Mouse (Mus musculus) neural tube, embryonic 10.5 days (tissue): ENCODE results near the gene Ubb.
"Not testable (repeated sequence)": the region's sequence is repeated elsewhere in the genome, so short reads cannot be mapped to it uniquely, and the experiment has no call there.

Experiments
- DNase-seq: peaks from one replicate; pipeline ENCODE4 v3.0.0-alpha.2; 2017; ENCODE audit warnings: low spot score; ENCODE audit errors: extremely low spot score

Ubb gene

GRCm38 (mm10) chr11:62550727-62551225 is at the start of gene Ubb:
TSS of gene Ubb (plus strand) at chr11:62551171.
- peak; percentile 98 for DNase-seq

GRCm38 (mm10) chr11:62507683-62508082 is 43.3 kb upstream of the Ubb start:
- no peak for DNase-seq

- not testable (repeated sequence) for DNase-seq
These were observed 42.6 kb upstream of the Ubb start for GRCm38 (mm10) chr11:62508365-62508764.

- not testable (repeated sequence) for DNase-seq
These were observed 42.2 kb upstream of the Ubb start for GRCm38 (mm10) chr11:62508816-62509215.

- DNase-seq = no peak
These were observed 41.4 kb upstream of the Ubb start for GRCm38 (mm10) chr11:62509571-62509970.

GRCm38 (mm10) chr11:62510956-62511355 is 40.0 kb upstream of the Ubb start:
- DNase-seq = no peak

GRCm38 (mm10) chr11:62511444-62512202 is 39.3 kb upstream of the Ubb start:
- DNase-seq = no peak

- DNase-seq = no peak
These were observed 38.4 kb upstream of the Ubb start for GRCm38 (mm10) chr11:62512529-62513080.

- DNase-seq = no peak
These were observed 37.7 kb upstream of the Ubb start for GRCm38 (mm10) chr11:62513311-62513710.

GRCm38 (mm10) chr11:62518991-62519390 is 32.0 kb upstream of the Ubb start:
- DNase-seq = no peak

GRCm38 (mm10) chr11:62522283-62522682 is 28.7 kb upstream of the Ubb start:
- no peak for DNase-seq

GRCm38 (mm10) chr11:62537089-62537488 is 13.9 kb upstream of the Ubb start:
- no peak for DNase-seq

GRCm38 (mm10) chr11:62537590-62537989 is 13.4 kb upstream of the Ubb start:
- DNase-seq = no peak

GRCm38 (mm10) chr11:62538321-62539088 is 12.5 kb upstream of the Ubb start:
- peak; percentile 79 for DNase-seq

GRCm38 (mm10) chr11:62539089-62539890 is 11.7 kb upstream of the Ubb start, which contains the start of gene Cenpv:
TSS of gene Cenpv (minus strand) at chr11:62539261.
- peak; percentile 73 for DNase-seq

- DNase-seq = no peak
These were observed 10.8 kb upstream of the Ubb start for GRCm38 (mm10) chr11:62540167-62540566.

GRCm38 (mm10) chr11:62540969-62541368 is 10.0 kb upstream of the Ubb start:
- DNase-seq = no peak

- DNase-seq = no peak
These were observed 9.4 kb upstream of the Ubb start for GRCm38 (mm10) chr11:62541581-62541980.

GRCm38 (mm10) chr11:62543991-62544390 is 7.0 kb upstream of the Ubb start:
- no peak for DNase-seq

- no peak for DNase-seq
These were observed 1.2 kb upstream of the Ubb start for GRCm38 (mm10) chr11:62549782-62550181.

- DNase-seq = no peak
These were observed 715 bp upstream of the Ubb start for GRCm38 (mm10) chr11:62550227-62550685.
